Mouse (Mus musculus) heart, adult 2 months (tissue): ENCODE results near the gene Tmem120a.

ENCODE experiments used
- CTCF ChIP-seq: fragments of 200-600 bp; IDR thresholded peaks from 2 replicates; pipeline ENCODE4 v1.8.1; 2022; ENCODE audit warnings: antibody characterized with exemption, mild to moderate bottlenecking, moderate library complexity
- POLR2A ChIP-seq: fragments of 200-500 bp; IDR thresholded peaks from 2 replicates; pipeline ENCODE4 v1.6.1; 2011; ENCODE audit warnings: mild to moderate bottlenecking, low read depth, low read length, control low read depth; ENCODE audit not compliant: insufficient read depth

GRCm38 (mm10) chr5:135742156-135742555 lies 2.1 kb downstream of the Tmem120a start:
- TF ChIP-seq POLR2A (no peak), CTCF (no peak)
